Mouse (Mus musculus) embryonic fibroblast, embryonic 13.5 days (primary cell): ENCODE results near the gene Dnah9.

ENCODE experiments used
- CTCF ChIP-seq: IDR thresholded peaks from 2 replicates; pipeline ENCODE4 v1.5.1; 2011; ENCODE audit warnings: mild to moderate bottlenecking, control low read depth, low read length, moderate library complexity, borderline replicate concordance; ENCODE audit not compliant: insufficient read depth
- POLR2A ChIP-seq: IDR thresholded peaks from 2 replicates; pipeline ENCODE4 v1.6.1; 2011; ENCODE audit warnings: low read depth, mild to moderate bottlenecking, control low read depth, low read length, moderate library complexity

DNA sequence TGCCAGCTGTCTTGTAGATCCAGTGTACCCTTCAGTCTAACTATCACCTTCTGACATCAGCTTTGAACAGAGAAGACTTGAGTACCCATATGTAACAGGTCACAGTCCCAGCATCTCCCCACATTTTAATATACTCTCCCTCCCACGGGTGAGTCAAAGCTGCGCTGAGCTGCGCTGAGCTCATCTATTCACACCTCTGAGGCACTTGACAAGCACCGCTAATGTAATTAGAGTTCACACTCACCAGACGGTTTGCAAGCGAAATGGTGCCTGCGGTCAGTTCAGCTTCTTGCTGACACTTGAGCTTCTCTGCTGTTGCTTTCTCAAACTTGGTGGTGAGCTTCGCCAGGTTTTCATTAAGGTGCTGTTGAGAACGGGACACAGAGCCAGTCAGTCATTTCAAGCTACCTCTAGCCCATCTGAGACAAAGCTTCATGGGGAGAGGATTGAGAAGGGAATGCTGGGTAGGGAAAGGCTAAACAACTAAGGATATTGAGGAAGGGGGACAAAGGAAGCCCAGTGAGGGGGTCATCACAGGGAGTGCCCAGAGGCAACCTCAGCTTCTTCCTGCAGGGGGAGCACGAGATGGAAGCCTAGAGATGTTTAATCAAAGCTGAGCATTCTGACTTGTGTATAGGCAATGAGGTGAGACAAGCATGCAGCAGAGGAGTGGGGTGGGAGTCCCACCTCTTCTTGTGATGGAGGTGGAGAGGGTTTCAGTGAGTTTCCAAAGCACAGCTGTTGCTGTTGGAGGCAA lies 249.7 kb downstream of the Dnah9 start:
- TF ChIP-seq POLR2A (no peak), CTCF (no peak)
